Mouse (Mus musculus): ENCODE measurements around the gene Coa3.

- TF ChIP-seq CTCF (IDR thresholded peaks at IDR 0.05; ENCODE audit: low read depth, low read length) (no peak), POLR2A (IDR thresholded peaks at IDR 0.05; ENCODE audit: extremely low read depth, insufficient read depth, low read length) (no peak)
These were observed 33.8 kb downstream of the Coa3 start for GRCm38 (mm10) chr11:101245071-101245470.
